Mouse (Mus musculus): ENCODE data around the gene Hnrnpu.

The Hnrnpu gene

GRCm38 (mm10) chr1:178338318-178338641, 683 bp upstream of the Hnrnpu start:
- DNase-seq = peak; percentile 48

- DNase-seq = peak; percentile 76
Measured at GRCm38 (mm10) chr1:178336777-178337481, 668 bp downstream of the Hnrnpu start.

- DNase-seq = peak; percentile 99
Measured at GRCm38 (mm10) chr1:178336289-178336775, 1.3 kb downstream of the Hnrnpu start.

- DNase-seq = no peak
Measured at GRCm38 (mm10) chr1:178335860-178336261, 1.7 kb downstream of the Hnrnpu start.

- DNase-seq = no peak
Measured at GRCm38 (mm10) chr1:178329946-178330345, 7.7 kb downstream of the Hnrnpu start.

- no peak for DNase-seq
Measured at GRCm38 (mm10) chr1:178329017-178329416, 8.6 kb downstream of the Hnrnpu start.

- no peak for DNase-seq
Measured at GRCm38 (mm10) chr1:178326950-178327349, 10.6 kb downstream of the Hnrnpu start.

- no peak for DNase-seq
Measured at GRCm38 (mm10) chr1:178326357-178326756, 11.2 kb downstream of the Hnrnpu start.

- no peak for DNase-seq
Measured at GRCm38 (mm10) chr1:178324568-178324967, 13.0 kb downstream of the Hnrnpu start.

- no peak for DNase-seq
Measured at GRCm38 (mm10) chr1:178323235-178323634, 14.4 kb downstream of the Hnrnpu start.

- DNase-seq = no peak
Measured at GRCm38 (mm10) chr1:178321730-178322357, 15.8 kb downstream of the Hnrnpu start.

GRCm38 (mm10) chr1:178320723-178321590, 16.6 kb downstream of the Hnrnpu start:
- no peak for DNase-seq

GRCm38 (mm10) chr1:178320038-178320722, 17.4 kb downstream of the Hnrnpu start:
- DNase-seq = no peak

- DNase-seq = peak; percentile 54
Measured at GRCm38 (mm10) chr1:178319295-178320037, 18.1 kb downstream of the Hnrnpu start.

- peak; percentile 99 for DNase-seq
Measured at GRCm38 (mm10) chr1:178318389-178319184, 19.0 kb downstream of the Hnrnpu start, which contains the start of gene Cox20. Gene Cox20 (plus strand): TSS chr1:178319130.

GRCm38 (mm10) chr1:178318002-178318388, 19.6 kb downstream of the Hnrnpu start:
- no peak for DNase-seq

GRCm38 (mm10) chr1:178317275-178318001, 20.2 kb downstream of the Hnrnpu start:
- no peak for DNase-seq

- DNase-seq = no peak
Measured at GRCm38 (mm10) chr1:178314236-178314635, 23.4 kb downstream of the Hnrnpu start.

GRCm38 (mm10) chr1:178313039-178313597, 24.5 kb downstream of the Hnrnpu start:
- DNase-seq = no peak

GRCm38 (mm10) chr1:178310128-178310527, 27.5 kb downstream of the Hnrnpu start:
- no peak for DNase-seq
